Mouse (Mus musculus) activated CD4-positive, CD25-positive, alpha-beta regulatory T cell, adult 9 weeks (primary cell): Measurements from ENCODE around the gene Zfp275. TPM values are rescaled to one million over a fixed set of nuclear protein-coding genes. Genes with fewer than 3 reads are reported as not detected.

Experiments used
- polyA plus RNA-seq: library from polyadenylated mRNA; unstranded; fragments of 100-300 nt; shearing (Covaris generic); gene quantifications from one replicate; pipeline ENCODE4 v1.2.1, GENCODE M21; 2017

Zfp275 gene
- polyA plus RNA-seq = 26.3 TPM

DNA sequence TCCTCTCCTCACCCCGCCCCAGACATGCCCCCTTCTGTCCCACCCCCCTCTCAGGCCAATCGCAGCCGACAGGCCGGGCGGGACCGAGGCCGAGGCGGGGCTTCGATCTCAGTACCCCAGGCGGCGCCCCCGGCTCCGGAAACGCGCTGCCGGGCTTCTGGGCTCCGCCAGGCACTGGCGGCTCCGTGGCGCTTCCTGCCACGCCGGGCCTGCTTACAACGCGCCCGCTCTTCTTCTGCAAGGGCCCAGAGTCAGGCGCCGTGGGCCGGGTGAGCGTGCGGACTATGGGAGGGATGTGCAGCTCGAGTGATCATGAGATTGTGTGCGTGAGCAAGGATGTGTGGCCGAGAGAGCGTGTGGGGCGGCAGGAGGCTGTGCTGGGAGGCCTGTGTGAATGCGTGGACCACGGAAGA is at the start of gene Zfp275:
TSS of gene Zfp275 (plus strand) at position 139 of the 413 bp plus-strand sequence.

GRCm38 (mm10) chrX:73292876-73293275 is 49.5 kb upstream of the Zfp275 start, which contains the start of the genes Xlr5a and Xlr5c:
Gene Xlr5a, minus strand, starts transcription at chrX:73292976.
Gene Xlr5c, minus strand, starts transcription at chrX:73292976.

DNA sequence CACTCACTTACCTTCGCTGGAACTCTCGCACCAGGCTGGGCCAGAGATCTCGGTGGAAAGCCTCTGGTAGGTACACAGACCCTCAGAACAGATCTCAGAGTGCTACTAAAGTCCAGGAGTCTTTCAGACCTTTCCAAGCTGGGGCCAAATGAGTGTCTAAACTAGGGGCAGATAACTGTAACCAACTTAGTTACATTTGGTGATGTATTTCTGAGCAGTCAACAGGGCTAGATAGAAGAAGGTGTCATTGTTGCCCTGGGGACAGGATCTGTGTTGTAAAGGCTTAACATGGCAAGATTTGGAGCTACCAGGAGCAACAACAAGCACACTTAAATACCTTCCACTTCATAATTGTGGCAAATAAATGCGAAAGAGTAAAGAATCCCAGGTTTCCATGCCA is 5.7 kb upstream of the Zfp275 start, which contains the start of gene Gm45015:
TSS of gene Gm45015 (minus strand) at position 101 of the 400 bp plus-strand sequence.

DNA sequence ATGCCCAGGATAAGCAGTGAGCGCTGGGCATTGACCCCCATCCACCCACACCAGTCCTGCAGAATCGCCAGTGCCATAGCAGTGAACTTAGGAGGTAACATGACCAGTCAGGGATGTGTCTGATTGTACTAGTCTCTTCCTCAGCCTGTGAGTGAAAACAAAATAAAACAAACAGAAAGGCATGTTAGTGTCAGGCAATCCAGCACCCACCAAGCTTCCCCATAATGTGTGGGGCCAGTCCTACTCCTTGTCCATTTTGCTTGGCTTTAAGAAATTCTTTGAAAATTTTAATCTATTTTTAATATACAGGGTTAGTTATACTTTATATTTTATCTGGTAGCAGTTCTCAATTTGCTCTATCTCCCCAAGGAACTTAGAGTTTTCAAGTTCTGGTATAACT is 56.2 kb downstream of the Zfp275 start, which contains the start of gene Gm18336:
TSS of gene Gm18336 (minus strand) at position 101 of the 400 bp plus-strand sequence.

Other genes starting within 250 kb of the Zfp275 start
- 1.6 TPM for gene Xlr3a, start 245.5 kb upstream of the Zfp275 start, polyA plus RNA-seq
- not detected for gene Gm14685, start 225.6 kb upstream of the Zfp275 start, polyA plus RNA-seq
- not detected for gene Xlr5b, start 193.8 kb upstream of the Zfp275 start, polyA plus RNA-seq
- gene DXBay18, start 193.2 kb upstream of the Zfp275 start, polyA plus RNA-seq = not detected
- gene Spin2d, start 165.6 kb upstream of the Zfp275 start, polyA plus RNA-seq = not detected
- 14.3 TPM for gene Xlr3b, start 150.4 kb upstream of the Zfp275 start, polyA plus RNA-seq
- 134 TPM for gene Xlr4b, start 128.3 kb upstream of the Zfp275 start, polyA plus RNA-seq
- 2.0 TPM for gene F8a, start 114.3 kb upstream of the Zfp275 start, polyA plus RNA-seq
- gene Xlr4c, start 99.5 kb upstream of the Zfp275 start, polyA plus RNA-seq = 86.1 TPM
- gene Xlr3c, start 77.2 kb upstream of the Zfp275 start, polyA plus RNA-seq = not detected
- not detected for gene Xlr5a, start 49.6 kb upstream of the Zfp275 start, polyA plus RNA-seq
- not detected for gene Xlr5c, start 49.6 kb upstream of the Zfp275 start, polyA plus RNA-seq
- not detected for gene Gm45015, start 5.8 kb upstream of the Zfp275 start, polyA plus RNA-seq
- not detected for gene Gm18336, start 56.1 kb downstream of the Zfp275 start, polyA plus RNA-seq
- 0.15 TPM for gene Zfp92, start 68.5 kb downstream of the Zfp275 start, polyA plus RNA-seq
- gene Trex2, start 92.7 kb downstream of the Zfp275 start, polyA plus RNA-seq = not detected
- gene Haus7, start 116.4 kb downstream of the Zfp275 start, polyA plus RNA-seq = 28.5 TPM
- 0.22 TPM for gene Bgn, start 141.0 kb downstream of the Zfp275 start, polyA plus RNA-seq
- gene Atp2b3, start 160.5 kb downstream of the Zfp275 start, polyA plus RNA-seq = not detected